Comparison of ENCODE assay signal across 15 mouse cellular contexts in the genomic region with DNA sequence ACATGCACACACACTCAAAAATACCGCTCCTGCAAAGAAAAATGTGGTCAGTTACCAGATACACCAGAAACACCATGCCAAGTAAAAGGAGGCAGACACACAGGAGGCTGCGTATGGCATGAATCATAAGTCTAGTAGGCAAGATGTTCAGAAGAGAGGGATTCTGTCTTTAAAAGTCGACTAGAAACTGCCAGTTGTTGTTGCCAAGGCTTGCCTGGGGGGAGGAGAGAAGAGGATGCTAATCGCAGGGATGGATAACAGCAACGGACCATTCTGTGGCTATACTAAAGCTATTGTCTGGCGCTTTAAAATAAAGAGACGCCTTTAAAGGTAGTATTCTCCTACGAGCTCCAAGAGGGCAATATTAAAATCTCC. TPM values are rescaled to one million over a fixed set of nuclear protein-coding genes. Genes with fewer than 3 reads are reported as not detected.
DNase-seq lines count a peak whose midpoint lies in the region; ATAC-seq lines count a peak whose summit lies in the region.
"Had no signal": no experiment of that assay in that cellular context is flagged by ENCODE, and none has a peak within 500 bp of the region (broad histone marks: within the 10 kb centered on the region; RNA-seq: fewer than 3 reads in every experiment).

No protein-coding gene starts in this region.

- no peaks in the 10 kb centered on the region for H3K36me3 ChIP-seq in heart, embryonic 14.5 days (ENCODE audit: control insufficient read depth, insufficient read depth, low read length)
- no peaks in the 10 kb centered on the region for H3K36me3 ChIP-seq in neural tube, embryonic 12.5 days

- peaks cover 25 to 33% of the 10 kb centered on the region in 2 experiments for H3K4me1 ChIP-seq in heart, embryonic 14.5 days (ENCODE audit: control insufficient read depth in 2 of 2, insufficient read depth in 2 of 2, low read length in 2 of 2)
- peaks cover 46% of the 10 kb centered on the region for H3K4me1 ChIP-seq in neural tube, embryonic 12.5 days

- no peak for ATAC-seq in heart, embryonic 14.5 days (ENCODE audit: insufficient number of reproducible peaks, insufficient read depth, low FRiP score, low read depth)
- peak; percentile 20; the same call in 1 of the 2 replicates for ATAC-seq in neural tube, embryonic 12.5 days (ENCODE audit: low FRiP score, low read depth)
- ATAC-seq: Patski had no signal

- H3K27ac ChIP-seq in heart, embryonic 14.5 days (replicated peaks in 1 of 2; ENCODE audit: control insufficient read depth in 1 of 2, insufficient read depth in 1 of 2, low read depth in 2 of 2, low read length in 2 of 2) = no peak overlapping the region; a peak in 1 of 4 replicates
- no peak overlapping the region for H3K27ac ChIP-seq in neural tube, embryonic 12.5 days
- H3K27ac ChIP-seq: kidney, postnatal 0 days had no signal

- DNase-seq in heart, adult 8-10 months (ENCODE audit: low spot score) = no peak
- peak; percentile 62 for DNase-seq in 3T3-L1 (ENCODE audit: low read depth, low spot score)
- DNase-seq in brain, adult 2 months (ENCODE audit: low read depth, low spot score) = peak; percentile 66
- no peak for DNase-seq in yolk sac, embryonic 10.5 days (ENCODE audit: low spot score)
- DNase-seq in c-Kit-positive CD71-positive TER-119-positive erythroid progenitor cells, embryonic 14.5 days (ENCODE audit: low spot score) = no peak
- DNase-seq: cerebellum, adult 18-20 months; heart, postnatal 36 days; thymus, postnatal 14 days had no signal

- no peak overlapping the region for H3K4me3 ChIP-seq in heart, embryonic 14.5 days (ENCODE audit: control insufficient read depth in 1 of 2, insufficient read depth in 1 of 2, low read depth in 1 of 2, low read length in 2 of 2)
- H3K4me3 ChIP-seq in neural tube, embryonic 12.5 days = no peak overlapping the region

- H3K9ac ChIP-seq in heart, embryonic 14.5 days (ENCODE audit: low read length) = no peak overlapping the region
- H3K9ac ChIP-seq in neural tube, embryonic 12.5 days = no peak overlapping the region

- peak overlapping the region; percentile 34; the same call in 1 of the 2 replicates for H3K4me2 ChIP-seq in heart, embryonic 14.5 days (ENCODE audit: low read length)
- peak overlapping the region; percentile 35 for H3K4me2 ChIP-seq in neural tube, embryonic 12.5 days (replicated peaks)

- H3K9me3 ChIP-seq in heart, embryonic 14.5 days (ENCODE audit: control insufficient read depth, low read length) = no peaks in the 10 kb centered on the region
- H3K9me3 ChIP-seq in neural tube, embryonic 12.5 days = no peaks in the 10 kb centered on the region

- 63% methylated on average over 8 of the region's 8 CpGs for WGBS in heart, embryonic 14.5 days
- WGBS in neural tube, embryonic 12.5 days = 28% methylated on average over 8 of the region's 8 CpGs

- no peaks in the 10 kb centered on the region for H3K27me3 ChIP-seq in heart, embryonic 14.5 days (ENCODE audit: control insufficient read depth, insufficient read depth, low read length)
- H3K27me3 ChIP-seq in neural tube, embryonic 12.5 days (replicated peaks) = no peaks in the 10 kb centered on the region; the same call in 1 of the 2 replicates
- H3K27me3 ChIP-seq: CH12.LX, Patski had no signal

RNA-seq across cellular contexts. Expression of a gene that starts 49.2 kb away (rescaled TPM):
- 4.1 and 4.7 TPM in 2 replicates for polyA plus RNA-seq in heart, embryonic 14.5 days (2014; fragmentation: Nextera tagmentation; extraction: Ambion mirVana)
- 1 to 10 TPM; 7.9 to 9.2 (median 8.6) TPM for total RNA-seq in heart, adult 8-10 months (2022)
- 13.5 and 13.6 TPM in 2 replicates for polyA plus RNA-seq in neural tube, embryonic 12.5 days (2016; fragmentation: Nextera tagmentation; extraction: Ambion mirVana)
- total RNA-seq: CH12.LX; granulocyte monocyte progenitor cell, adult 5-6 weeks; megakaryocyte-erythroid progenitor cell, adult 5-6 weeks had no signal

Comparison
In these comparisons a context has a peak if more than half of its experiments do, and no peak if none do; other contexts are left out.
1. DNase-seq: peak in 3T3-L1 (single experiment) and brain, adult 2 months (single experiment); none in heart, adult 8-10 months (single experiment), yolk sac, embryonic 10.5 days (single experiment) and c-Kit-positive CD71-positive TER-119-positive erythroid progenitor cells, embryonic 14.5 days (single experiment).